Mouse (Mus musculus) leukemia stem cell, adult 10-12 weeks (primary cell): ENCODE results near the gene Lrrc42. TPM values are rescaled to one million over a fixed set of nuclear protein-coding genes. Genes with fewer than 3 reads are reported as not detected.

ENCODE experiments used
- polyA plus RNA-seq: library from polyadenylated mRNA; stranded (reverse); fragments of >175 nt; gene quantifications from 2 replicates; pipeline ENCODE4 v1.2.3, GENCODE M21; 2012; ENCODE audit warnings: low replicate concordance

Lrrc42 gene
- 9.3 and 11.4 TPM in 2 replicates for polyA plus RNA-seq

GRCm38 (mm10) chr4:107253125-107254091 is at the start of gene Lrrc42, which contains the start of gene Hspb11:
Gene Lrrc42 (minus strand): TSS chr4:107253532.
Gene Hspb11 (plus strand): TSS chr4:107253593.

GRCm38 (mm10) chr4:107208880-107209279 is 44.5 kb downstream of the Lrrc42 start, which contains the start of gene Ldlrad1:
Gene Ldlrad1 (plus strand): TSS chr4:107209180.

Other genes with a start within 250 kb of the Lrrc42 start
- 72.7 and 73.2 TPM in 2 replicates for gene Mrpl37, start 186.7 kb downstream of the Lrrc42 start, polyA plus RNA-seq
- 0.70 and 3.7 TPM in 2 replicates for gene Cyb5rl, start 186.5 kb downstream of the Lrrc42 start, polyA plus RNA-seq
- gene Cdcp2, start 156.6 kb downstream of the Lrrc42 start, polyA plus RNA-seq = not detected in 2 replicates
- gene Tmem59, start 75.1 kb downstream of the Lrrc42 start, polyA plus RNA-seq = 41.3 and 122 TPM in 2 replicates
- gene Tceanc2, start 74.4 kb downstream of the Lrrc42 start, polyA plus RNA-seq = 13.7 and 30.6 TPM in 2 replicates
- gene Ldlrad1, start 44.4 kb downstream of the Lrrc42 start, polyA plus RNA-seq = not detected in 2 replicates
- 0.34 TPM in 1 of 2 replicates, not detected in the other for gene Hspb11, start 61 bp upstream of the Lrrc42 start, polyA plus RNA-seq
- not detected in 2 replicates for gene Dio1, start 53.6 kb upstream of the Lrrc42 start, polyA plus RNA-seq
- gene Yipf1, start 60.8 kb upstream of the Lrrc42 start, polyA plus RNA-seq = 3.1 and 4.1 TPM in 2 replicates
- gene Ndc1, start 114.3 kb upstream of the Lrrc42 start, polyA plus RNA-seq = 2.8 and 8.8 TPM in 2 replicates
- 2.7 and 2.9 TPM in 2 replicates for gene Glis1, start 181.1 kb upstream of the Lrrc42 start, polyA plus RNA-seq